Mouse (Mus musculus) A20 (cell line): ENCODE results near the gene Cd209c.

Experiments
- DNase-seq: peaks from one replicate; pipeline ENCODE4 v3.0.0-alpha.2; 2011; ENCODE audit warnings: low read depth, low spot score

Gene Cd209c

GRCm38 (mm10) chr8:3954646-3955045 lies at the start of gene Cd209c:
TSS of gene Cd209c (minus strand) at chr8:3954746.
- no peak for DNase-seq

DNA sequence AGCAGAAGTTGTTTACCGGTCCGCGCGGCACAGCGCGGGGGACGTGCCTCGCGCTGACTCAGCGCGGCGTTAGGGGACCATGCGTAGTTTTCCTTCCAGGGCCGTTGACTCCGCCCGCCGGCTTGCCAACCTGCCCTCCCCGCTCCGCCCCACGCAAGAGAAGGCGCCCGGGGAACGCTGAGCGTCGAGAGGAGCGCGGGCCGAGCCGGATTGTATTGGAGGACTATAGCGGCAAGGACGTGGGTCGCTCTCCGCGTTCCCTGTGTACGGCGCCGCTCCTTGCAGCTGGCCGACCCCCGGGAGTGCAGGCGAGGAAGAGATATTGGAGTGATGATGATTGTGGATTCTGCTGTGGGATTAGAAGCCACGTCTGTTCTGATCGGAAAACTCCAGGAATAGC lies 39.7 kb upstream of the Cd209c start:
- no peak for DNase-seq

GRCm38 (mm10) chr8:3956037-3956436 lies 1.5 kb upstream of the Cd209c start:
- DNase-seq = peak; percentile 49

DNA sequence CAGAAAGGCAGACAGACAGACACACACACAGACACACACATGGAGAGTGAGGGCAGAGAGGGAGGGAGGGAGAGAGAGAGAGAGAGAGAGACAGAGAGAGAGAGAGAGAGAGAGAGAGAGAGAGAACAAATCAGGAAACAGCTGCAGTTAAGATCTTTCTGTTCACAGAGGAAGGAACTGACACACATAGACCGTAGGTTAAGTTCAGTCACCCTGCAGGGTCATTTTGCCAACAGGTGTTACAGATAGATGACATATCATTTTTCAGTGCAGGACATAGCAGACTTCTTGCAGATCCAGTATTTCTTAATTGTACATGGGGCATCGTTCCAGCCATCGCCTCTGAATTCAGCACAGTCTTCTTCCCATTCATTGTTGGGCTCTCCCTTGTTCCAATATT lies 14.5 kb downstream of the Cd209c start:
- DNase-seq = no peak

DNA sequence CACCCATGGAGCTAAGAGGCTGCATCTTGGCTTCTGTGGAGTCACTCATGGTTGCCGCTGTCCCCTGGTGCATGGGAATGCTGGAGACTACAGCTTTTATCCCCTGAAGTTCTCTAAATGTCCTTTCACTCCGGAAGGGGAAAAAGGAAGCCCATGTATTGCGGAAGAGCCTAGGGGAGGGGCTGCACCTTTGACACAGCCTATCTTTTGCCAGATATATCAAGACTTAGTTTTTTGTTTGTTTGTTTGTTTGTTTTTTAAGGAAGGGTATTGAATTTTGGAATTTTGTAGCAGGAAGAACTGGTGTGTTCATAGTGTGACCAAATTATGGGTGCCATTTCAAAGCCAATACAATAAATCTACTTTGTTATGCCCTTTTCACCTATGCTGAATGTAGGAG lies 27.8 kb downstream of the Cd209c start, which contains the start of gene Cd209b:
Cd209b (minus strand) TSS at position 101 of the 400 bp plus-strand sequence.
- DNase-seq = no peak
